Mouse (Mus musculus) WW6 (cell line): ENCODE measurements at regions not wholly inside any gene's neighbourhood (a gene's known extent, or its start where the extent isn't known, plus 50 kb on each side); places are given as distances from the start of the nearest gene placed in this dataset.

Experiments used
- DNase-seq: peaks from one replicate; pipeline ENCODE4 v3.0.0-alpha.2; 2013; ENCODE audit warnings: low read depth, low spot score

- no peak for DNase-seq
These were observed 538.6 kb downstream of the Ptprc start for GRCm38 (mm10) chr1:137636947-137637346.

GRCm38 (mm10) chr1:137636321-137636944 lies 539.1 kb downstream of the Ptprc start:
- no peak for DNase-seq

- no peak for DNase-seq
These were observed 539.7 kb downstream of the Ptprc start for GRCm38 (mm10) chr1:137635781-137636180.

GRCm38 (mm10) chr1:137631546-137631945 lies 544.0 kb downstream of the Ptprc start:
- no peak for DNase-seq

GRCm38 (mm10) chr1:137620672-137621071 lies 554.8 kb downstream of the Ptprc start:
- no peak for DNase-seq

GRCm38 (mm10) chr1:137618231-137618630 lies 557.3 kb downstream of the Ptprc start:
- DNase-seq = no peak

GRCm38 (mm10) chr1:137617513-137617912 lies 558.0 kb downstream of the Ptprc start:
- no peak for DNase-seq

- DNase-seq = no peak
These were observed 568.8 kb downstream of the Ptprc start for GRCm38 (mm10) chr1:137606716-137607115.

GRCm38 (mm10) chr1:137605890-137606663 lies 569.4 kb downstream of the Ptprc start:
- DNase-seq = no peak

- DNase-seq = no peak
These were observed 581.8 kb downstream of the Ptprc start for GRCm38 (mm10) chr1:137593732-137594131.

- DNase-seq = no peak
These were observed 583.6 kb downstream of the Ptprc start for GRCm38 (mm10) chr1:137591891-137592290.

- DNase-seq = no peak
These were observed 584.2 kb downstream of the Ptprc start for GRCm38 (mm10) chr1:137591295-137591694.

- DNase-seq = no peak
These were observed 586.9 kb downstream of the Ptprc start for GRCm38 (mm10) chr1:137588304-137589300.

GRCm38 (mm10) chr1:137587481-137588228 lies 587.9 kb downstream of the Ptprc start:
- DNase-seq = peak; percentile 24

GRCm38 (mm10) chr1:137584696-137585095 lies 590.8 kb downstream of the Ptprc start:
- no peak for DNase-seq

GRCm38 (mm10) chr1:137584104-137584675 lies 591.3 kb downstream of the Ptprc start:
- DNase-seq = no peak

- no peak for DNase-seq
These were observed 597.9 kb downstream of the Ptprc start for GRCm38 (mm10) chr1:137577639-137578038.

GRCm38 (mm10) chr1:137576174-137576573 lies 599.3 kb downstream of the Ptprc start:
- no peak for DNase-seq

GRCm38 (mm10) chr1:137575380-137575779 lies 600.1 kb downstream of the Ptprc start:
- no peak for DNase-seq

GRCm38 (mm10) chr1:137571905-137572865 lies 603.3 kb downstream of the Ptprc start:
- DNase-seq = no peak
